Mouse (Mus musculus): ENCODE results near the gene Gabrr1. TPM values are rescaled to one million over a fixed set of nuclear protein-coding genes. Genes with fewer than 3 reads are reported as not detected.

The Gabrr1 gene
- total RNA-seq, 2 experiments from 2014 or later: 0.41 TPM

DNA sequence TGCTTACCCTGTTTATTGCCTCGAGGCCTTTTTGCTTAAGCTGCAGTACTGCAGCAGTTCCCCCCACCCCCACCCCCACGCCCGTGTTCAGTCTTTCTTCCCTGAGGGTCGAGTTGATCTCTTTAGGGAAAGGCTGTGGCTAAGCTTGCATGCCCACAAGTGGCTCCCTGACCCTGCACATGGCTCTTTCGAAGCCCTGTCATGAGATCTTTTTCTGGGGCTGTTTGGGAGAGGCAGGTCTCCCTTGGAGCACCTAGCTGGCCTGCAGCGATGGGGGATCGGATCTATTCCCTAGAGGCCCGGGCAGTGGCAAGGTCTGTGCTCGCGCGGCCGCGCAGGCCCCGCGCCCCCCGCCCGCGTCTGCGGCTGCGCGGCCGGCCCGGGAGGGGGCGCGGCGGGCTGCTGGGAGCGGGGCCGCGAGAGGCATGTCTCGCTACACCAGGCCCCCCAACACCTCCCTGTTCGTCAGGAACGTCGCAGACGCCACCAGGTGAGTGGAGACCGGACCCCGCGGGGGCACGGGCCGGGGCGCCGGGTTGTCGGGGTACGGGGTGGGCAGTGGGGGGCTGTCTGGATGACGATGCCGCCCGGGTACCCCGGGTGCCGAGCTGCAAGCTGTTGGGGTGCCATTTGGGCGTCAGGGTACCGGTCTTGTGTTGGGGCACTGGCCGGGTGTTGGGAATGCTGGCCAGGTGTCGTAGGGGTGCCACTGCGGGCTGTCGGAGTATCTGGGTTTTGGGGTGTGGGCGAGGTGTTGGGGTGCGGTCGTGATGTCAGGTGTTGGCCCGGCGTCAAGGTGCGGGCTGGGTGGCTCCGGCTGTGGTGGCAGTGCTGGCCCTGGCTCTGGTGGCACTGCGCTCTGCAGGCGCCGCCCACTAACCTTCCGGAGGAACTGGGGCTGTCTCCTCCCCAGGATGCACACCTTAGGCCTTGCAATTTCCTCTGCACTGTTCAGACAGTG, 76.8 kb downstream of the Gabrr1 start, which contains the start of gene Srsf12:
Srsf12 (plus strand) TSS at position 111 of the 961 bp plus-strand sequence.
- peak; percentile 16 for DNase-seq

Other genes with a start within 250 kb of the Gabrr1 start
- 1 to 10 TPM; 7.2 to 8.2 TPM for gene Ankrd6, start 181.7 kb upstream of the Gabrr1 start, total RNA-seq (2021)
- 10 to 100 TPM; 81.7 to 84.3 TPM for gene Rragd, start 149.5 kb upstream of the Gabrr1 start, total RNA-seq (2021)
- gene Ube2j1, start 101.1 kb upstream of the Gabrr1 start, total RNA-seq (2021): 10 to 100 TPM; 44.9 to 46.6 TPM
- gene Gabrr2, start 69.5 kb upstream of the Gabrr1 start, total RNA-seq (2021): not detected
- 10 to 100 TPM; 19.2 to 19.6 TPM for gene Pm20d2, start 57.2 kb downstream of the Gabrr1 start, total RNA-seq (2021)
- gene Srsf12, start 76.5 kb downstream of the Gabrr1 start, total RNA-seq (2021): under 1 TPM; 0.18 to 0.29 TPM
- 100 to 1,000 TPM; 103 to 110 TPM for gene Pnrc1, start 157.6 kb downstream of the Gabrr1 start, total RNA-seq (2021)
- 10 to 100 TPM; 16.7 to 16.9 TPM for gene Rngtt, start 177.8 kb downstream of the Gabrr1 start, total RNA-seq (2021)

Measured in heart, postnatal 4 days (tissue).